14 mouse cellular contexts compared by ENCODE assay signal in genomic region chr8:12788695-12789094, GRCm38 (mm10). TPM values are rescaled to one million over a fixed set of nuclear protein-coding genes. Genes with fewer than 3 reads are reported as not detected.
DNase-seq lines count a peak whose midpoint lies in the region; ATAC-seq and TF ChIP-seq lines count a peak whose summit lies in the region.
"Had no signal": no experiment of that assay in that cellular context is flagged by ENCODE, and none has a peak within 500 bp of the region (broad histone marks: within the 10 kb centered on the region; RNA-seq: fewer than 3 reads in every experiment).

No protein-coding gene starts in this region.

- no peaks in the 10 kb centered on the region for H3K27me3 ChIP-seq in heart, adult 2 months (ENCODE audit: control insufficient read depth, insufficient read depth, low read length)
- H3K27me3 ChIP-seq in heart, embryonic 10.5 days (ENCODE audit: insufficient read depth, poor library complexity, severe bottlenecking) = no peaks in the 10 kb centered on the region
- H3K27me3 ChIP-seq in lung, postnatal 0 days (replicated peaks; ENCODE audit: insufficient read depth, low read length) = no peaks in the 10 kb centered on the region
- no peaks in the 10 kb centered on the region for H3K27me3 ChIP-seq in kidney, embryonic 15.5 days
- H3K27me3 ChIP-seq: forebrain, embryonic 12.5 days; hindbrain, embryonic 13.5 days; limb, embryonic 12.5 days had no signal

- no peak for TF ChIP-seq POLR2A in heart, adult 2 months (IDR thresholded peaks at IDR 0.05; ENCODE audit: insufficient read depth, low read depth, low read length)
- no peak for TF ChIP-seq POLR2A in lung, adult 2 months (IDR thresholded peaks at IDR 0.05; ENCODE audit: borderline replicate concordance, extremely low read depth, low read depth, low read length)

- peak in 1 of 2 experiments; percentile 53 for DNase-seq in heart, adult 2 months
- DNase-seq in heart, embryonic 10.5 days (ENCODE audit: low spot score) = no peak
- DNase-seq in lung, postnatal 0 days (ENCODE audit: low spot score) = peak; percentile 37
- DNase-seq in lung, adult 2 months = no peak
- DNase-seq in kidney, postnatal 14 days = peak; percentile 48
- no peak for DNase-seq in cerebellum, postnatal 14 days
- DNase-seq: cerebellum, adult 8-10 months; thymus, postnatal 25 days had no signal

- TF ChIP-seq CTCF in heart, adult 2 months (IDR thresholded peaks at IDR 0.05) = no peak
- no peak for TF ChIP-seq CTCF in lung, postnatal 0 days (IDR thresholded peaks at IDR 0.05)
- no peak for TF ChIP-seq CTCF in lung, adult 2 months (IDR thresholded peaks at IDR 0.05; ENCODE audit: insufficient read depth, low read length)

- intact Hi-C loops in heart, adult 2 months (cut with DNase I) = no loop called here

- ATAC-seq in lung, postnatal 0 days = no peak
- no peak for ATAC-seq in kidney, embryonic 15.5 days (replicated peaks; ENCODE audit: low FRiP score)
- ATAC-seq: liver, embryonic 12.5 days had no signal

- H3K4me2 ChIP-seq in lung, postnatal 0 days (replicated peaks; ENCODE audit: low read depth, low read length) = no peak overlapping the region
- no peak overlapping the region for H3K4me2 ChIP-seq in kidney, embryonic 15.5 days
- H3K4me2 ChIP-seq: forebrain, embryonic 12.5 days; heart, embryonic 11.5 days; hindbrain, embryonic 13.5 days; limb, embryonic 12.5 days; liver, embryonic 12.5 days had no signal

- no peaks in the 10 kb centered on the region for H3K9me3 ChIP-seq in heart, embryonic 10.5 days
- H3K9me3 ChIP-seq in lung, postnatal 0 days (ENCODE audit: low read length) = no peaks in the 10 kb centered on the region
- no peaks in the 10 kb centered on the region for H3K9me3 ChIP-seq in kidney, embryonic 15.5 days (replicated peaks)
- H3K9me3 ChIP-seq: forebrain, embryonic 12.5 days; hindbrain, embryonic 13.5 days; limb, embryonic 12.5 days; liver, embryonic 12.5 days had no signal

- H3K4me3 ChIP-seq in heart, adult 2 months = no peak overlapping the region
- H3K4me3 ChIP-seq in heart, embryonic 10.5 days = no peak overlapping the region
- H3K4me3 ChIP-seq in lung, postnatal 0 days (ENCODE audit: low read depth, low read length) = no peak overlapping the region
- no peak overlapping the region for H3K4me3 ChIP-seq in lung, adult 2 months (replicated peaks; ENCODE audit: extremely low read depth, low read depth, low read length)
- no peak overlapping the region for H3K4me3 ChIP-seq in kidney, embryonic 15.5 days (replicated peaks)
- H3K4me3 ChIP-seq: forebrain, embryonic 12.5 days; hindbrain, embryonic 13.5 days; limb, embryonic 12.5 days; liver, embryonic 12.5 days had no signal

- WGBS in heart, adult 2 months = 75% methylated on average over 9 of the region's 9 CpGs
- WGBS in heart, embryonic 10.5 days = 88% methylated on average over 9 of the region's 9 CpGs
- 53% methylated on average over 9 of the region's 9 CpGs for WGBS in lung, postnatal 0 days
- WGBS in lung, adult 2 months = 68% methylated on average over 9 of the region's 9 CpGs
- WGBS in kidney, embryonic 15.5 days = 47% methylated on average over 9 of the region's 9 CpGs

- peak overlapping the region; percentile 23; the same call in 1 of the 2 replicates for H3K27ac ChIP-seq in heart, adult 2 months
- no peak overlapping the region for H3K27ac ChIP-seq in heart, embryonic 10.5 days
- H3K27ac ChIP-seq in lung, postnatal 0 days (ENCODE audit: low read length) = peak overlapping the region; percentile 43; the same call in 1 of the 2 replicates
- peak overlapping the region; percentile 67; the same call in 1 of the 2 replicates for H3K27ac ChIP-seq in kidney, embryonic 15.5 days
- H3K27ac ChIP-seq: forebrain, embryonic 12.5 days; hindbrain, embryonic 13.5 days; limb, embryonic 12.5 days; liver, embryonic 12.5 days had no signal

- TF ChIP-seq EP300 in heart, adult 2 months (IDR thresholded peaks at IDR 0.05; ENCODE audit: insufficient read depth, low read depth, low read length) = no peak
- no peak for TF ChIP-seq EP300 in lung, postnatal 0 days (IDR thresholded peaks at IDR 0.05)

- H3K9ac ChIP-seq in heart, adult 2 months (ENCODE audit: low read depth, low read length) = no peak overlapping the region
- H3K9ac ChIP-seq in lung, postnatal 0 days (replicated peaks; ENCODE audit: low read depth) = no peak overlapping the region
- no peak overlapping the region for H3K9ac ChIP-seq in kidney, embryonic 15.5 days
- H3K9ac ChIP-seq: forebrain, embryonic 12.5 days; hindbrain, embryonic 13.5 days; limb, embryonic 12.5 days; liver, embryonic 12.5 days had no signal

- H3K4me1 ChIP-seq in heart, adult 2 months (ENCODE audit: control insufficient read depth, insufficient read depth, low read length) = peaks cover 6% of the 10 kb centered on the region
- peaks cover 33% of the 10 kb centered on the region for H3K4me1 ChIP-seq in heart, embryonic 10.5 days
- peaks cover 2% of the 10 kb centered on the region; the same call in 1 of the 2 replicates for H3K4me1 ChIP-seq in lung, postnatal 0 days (ENCODE audit: insufficient read depth, low read depth, low read length)
- peaks cover 22% of the 10 kb centered on the region for H3K4me1 ChIP-seq in lung, adult 2 months (ENCODE audit: control insufficient read depth, insufficient read depth, low read length)
- peaks cover 34% of the 10 kb centered on the region for H3K4me1 ChIP-seq in kidney, embryonic 15.5 days
- H3K4me1 ChIP-seq: limb, embryonic 12.5 days; liver, embryonic 12.5 days had no signal

- H3K36me3 ChIP-seq in heart, adult 2 months (ENCODE audit: control insufficient read depth, insufficient read depth, low read length) = no peaks in the 10 kb centered on the region
- H3K36me3 ChIP-seq in heart, embryonic 10.5 days = peaks cover 4% of the 10 kb centered on the region
- H3K36me3 ChIP-seq in lung, postnatal 0 days (ENCODE audit: insufficient read depth, low read length) = no peaks in the 10 kb centered on the region
- no peaks in the 10 kb centered on the region for H3K36me3 ChIP-seq in kidney, embryonic 15.5 days
- H3K36me3 ChIP-seq: hindbrain, embryonic 13.5 days; limb, embryonic 12.5 days; liver, embryonic 12.5 days had no signal

- 0 out of 2 replicates have a peak, but pooled peaks cover 2% of the 10 kb centered on the region for H3K79me2 ChIP-seq in heart, adult 2 months (replicated peaks; ENCODE audit: control insufficient read depth, insufficient read depth, low read length)

RNA-seq across cellular contexts. Expression of gene Atp11a, which starts 31.9 kb away (rescaled TPM):
- total RNA-seq in heart, adult 2 months (2021) = 10 to 100 TPM; 79.5 to 80.1 TPM
- polyA plus RNA-seq in heart, adult 2 months (2012; rRNA removed) = 56.0 and 88.5 TPM in 2 replicates
- 11.7 and 17.9 TPM in 2 replicates for polyA plus RNA-seq in heart, embryonic 10.5 days (2016; fragmentation: Nextera tagmentation; extraction: Ambion mirVana)
- polyA plus RNA-seq in lung, postnatal 0 days (2015; fragmentation: Nextera tagmentation; extraction: Ambion mirVana) = 45.4 and 50.6 TPM in 2 replicates
- polyA plus RNA-seq in lung, adult 2 months (2012; rRNA removed) = 282 and 307 TPM in 2 replicates
- 14.6 and 17.0 TPM in 2 replicates for polyA plus RNA-seq in kidney, embryonic 15.5 days (2015; fragmentation: Nextera tagmentation; extraction: Ambion mirVana)

Comparison
In these comparisons a context has a peak if more than half of its experiments do, and no peak if none do; other contexts are left out.
1. DNase-seq: peak in lung, postnatal 0 days (single experiment) and kidney, postnatal 14 days (single experiment); none in heart, embryonic 10.5 days (single experiment), lung, adult 2 months (single experiment) and cerebellum, postnatal 14 days (0 of 2).